Mouse (Mus musculus) lung, embryonic 16.5 days (tissue): ENCODE results near the gene Gm34302. TPM values are rescaled to one million over a fixed set of nuclear protein-coding genes. Genes with fewer than 3 reads are reported as not detected.
"Not testable (repeated sequence)": the region's sequence is repeated elsewhere in the genome, so short reads cannot be mapped to it uniquely, and the experiment has no call there.

ENCODE experiments used
- ATAC-seq: fragments of 200-750 bp; cut with Nextera tagmentation; 2 replicates; pipeline ENCODE4 v1.8.0; 2017; ENCODE audit warnings: low read depth, mild to moderate bottlenecking, moderate library complexity
- H3K27ac ChIP-seq: fragments of 300-500 bp; sonication (generic); 2 replicates; pipeline ENCODE4 v1.5.1; 2014; ENCODE audit warnings: mild to moderate bottlenecking, control low read depth, low read length
- H3K27me3 ChIP-seq: fragments of 300-500 bp; sonication (generic); 2 replicates; pipeline ENCODE4 v1.6.1; 2014; ENCODE audit warnings: low read depth, low read length, mixed read lengths; ENCODE audit not compliant: control insufficient read depth, insufficient read depth
- H3K36me3 ChIP-seq: fragments of 300-500 bp; sonication (generic); 2 replicates; pipeline ENCODE4 v1.6.1; 2014; ENCODE audit warnings: low read length; ENCODE audit not compliant: control insufficient read depth, insufficient read depth
- H3K4me1 ChIP-seq: fragments of 300-500 bp; sonication (generic); replicated peaks from 2 replicates; pipeline ENCODE4 v1.6.1; 2014; ENCODE audit warnings: low read length, mixed read lengths; ENCODE audit not compliant: control insufficient read depth, insufficient read depth
- H3K4me2 ChIP-seq: fragments of 300-500 bp; sonication (generic); 2 replicates; pipeline ENCODE4 v1.6.1; 2014; ENCODE audit warnings: low read depth, low read length, control low read depth
- H3K4me3 ChIP-seq: fragments of 300-500 bp; sonication (generic); 2 replicates; pipeline ENCODE4 v1.5.1; 2014; ENCODE audit warnings: mild to moderate bottlenecking, low read length, control low read depth
- H3K9ac ChIP-seq: fragments of 300-500 bp; sonication (generic); 2 replicates; pipeline ENCODE4 v1.6.1; 2014; ENCODE audit warnings: low read length, control low read depth
- H3K9me3 ChIP-seq: fragments of 300-500 bp; sonication (generic); 2 replicates; pipeline ENCODE4 v1.6.1; 2016; ENCODE audit warnings: low read length; ENCODE audit not compliant: control insufficient read depth
- WGBS: fragments of 180-500 bp; shearing (Covaris S2); extraction: QIAGEN DNeasy Blood & Tissue Kit; methylation state at CpG from one replicate; pipeline ENCODE4 v1.1.7; 2014; 5-methylcytosine and 5-hydroxymethylcytosine counted together
- polyA plus RNA-seq: library from polyadenylated mRNA; unstranded; fragments of >200 nt; fragmentation: Nextera tagmentation; extraction: Ambion mirVana; gene quantifications from 2 replicates; pipeline ENCODE4 v1.2.1, GENCODE M21; 2015

Gm34302 gene
- polyA plus RNA-seq = not detected in 2 replicates

GRCm38 (mm10) chr3:63483726-63484125 lies at the start of gene Gm34302:
TSS of gene Gm34302 (minus strand) at chr3:63483879.
- H3K27ac ChIP-seq = no peak within 1 kb of the TSS
- H3K4me2 ChIP-seq = no peak within 1 kb of the TSS
- 37% methylated on average over 1 of the region's 1 CpGs for WGBS
- no peaks in the 10 kb centered on the region for H3K4me1 ChIP-seq
- no peaks in the 10 kb centered on the region for H3K9me3 ChIP-seq
- ATAC-seq = no peak
- H3K27me3 ChIP-seq = no peaks in the 10 kb centered on the region
- H3K4me3 ChIP-seq = no peak within 1 kb of the TSS
- no peaks in the 10 kb centered on the region for H3K36me3 ChIP-seq
- no peak within 1 kb of the TSS for H3K9ac ChIP-seq

- Histone ChIP-seq H3K9me3 (no peaks in the 10 kb centered on the region), H3K4me3 (no peak overlapping the region), H3K27me3 (no peaks in the 10 kb centered on the region), H3K27ac (no peak overlapping the region), H3K36me3 (no peaks in the 10 kb centered on the region), H3K4me2 (no peak overlapping the region), H3K9ac (no peak overlapping the region), H3K4me1 (0 out of 2 replicates have a peak, but pooled peaks cover 3% of the 10 kb centered on the region)
- ATAC-seq = no peak
- 33% methylated on average over 1 of the region's 1 CpGs for WGBS
These were observed 48.2 kb upstream of the Gm34302 start for GRCm38 (mm10) chr3:63531847-63532246.

- H3K9ac ChIP-seq = no peak overlapping the region
- no peak overlapping the region for H3K4me2 ChIP-seq
- H3K9me3 ChIP-seq = no peaks in the 10 kb centered on the region
- no peak for ATAC-seq
- H3K4me1 ChIP-seq = no peaks in the 10 kb centered on the region
- no peak overlapping the region for H3K27ac ChIP-seq
- H3K27me3 ChIP-seq = no peaks in the 10 kb centered on the region
- H3K36me3 ChIP-seq = no peaks in the 10 kb centered on the region
- no peak overlapping the region for H3K4me3 ChIP-seq
- WGBS = 89% methylated on average over 1 of the region's 1 CpGs
These were observed 34.0 kb upstream of the Gm34302 start for GRCm38 (mm10) chr3:63517681-63518080.

GRCm38 (mm10) chr3:63516279-63516678 lies 32.6 kb upstream of the Gm34302 start:
- H3K36me3 ChIP-seq, H3K9ac ChIP-seq, H3K9me3 ChIP-seq, H3K4me2 ChIP-seq, H3K27ac ChIP-seq, H3K4me3 ChIP-seq, H3K4me1 ChIP-seq, ATAC-seq, H3K27me3 ChIP-seq: not testable (repeated sequence)
- WGBS = 84% methylated on average over 3 of the region's 3 CpGs

- no peak overlapping the region for H3K9ac ChIP-seq
- H3K4me3 ChIP-seq = no peak overlapping the region
- WGBS = 86% methylated on average over 6 of the region's 6 CpGs
- no peaks in the 10 kb centered on the region for H3K27me3 ChIP-seq
- H3K27ac ChIP-seq = no peak overlapping the region
- H3K9me3 ChIP-seq = no peaks in the 10 kb centered on the region
- no peak overlapping the region for H3K4me2 ChIP-seq
- H3K36me3 ChIP-seq = no peaks in the 10 kb centered on the region
- ATAC-seq = no peak
- H3K4me1 ChIP-seq = no peaks in the 10 kb centered on the region
These were observed 27.6 kb upstream of the Gm34302 start for GRCm38 (mm10) chr3:63511316-63511715.

- 87% methylated on average over 2 of the region's 2 CpGs for WGBS
- Histone ChIP-seq H3K9me3 (no peaks in the 10 kb centered on the region), H3K27ac (no peak overlapping the region), H3K36me3 (no peaks in the 10 kb centered on the region), H3K4me1 (no peaks in the 10 kb centered on the region), H3K27me3 (no peaks in the 10 kb centered on the region), H3K9ac (no peak overlapping the region), H3K4me2 (no peak overlapping the region), H3K4me3 (no peak overlapping the region)
- ATAC-seq = no peak
These were observed 25.8 kb upstream of the Gm34302 start for GRCm38 (mm10) chr3:63509484-63509883.

- WGBS = 80% methylated on average over 5 of the region's 5 CpGs
- no peak overlapping the region for H3K27ac ChIP-seq
- no peak for ATAC-seq
- H3K36me3 ChIP-seq = no peaks in the 10 kb centered on the region
- no peaks in the 10 kb centered on the region for H3K27me3 ChIP-seq
- no peaks in the 10 kb centered on the region for H3K9me3 ChIP-seq
- H3K4me1 ChIP-seq = no peaks in the 10 kb centered on the region
- H3K4me3 ChIP-seq = no peak overlapping the region
- H3K9ac ChIP-seq = no peak overlapping the region
- no peak overlapping the region for H3K4me2 ChIP-seq
These were observed 25.2 kb upstream of the Gm34302 start for GRCm38 (mm10) chr3:63508924-63509323.

GRCm38 (mm10) chr3:63504433-63504832 lies 20.8 kb upstream of the Gm34302 start:
- no peak overlapping the region for H3K27ac ChIP-seq
- no peak overlapping the region for H3K4me3 ChIP-seq
- no peak for ATAC-seq
- no peaks in the 10 kb centered on the region for H3K9me3 ChIP-seq
- H3K27me3 ChIP-seq = no peaks in the 10 kb centered on the region
- H3K9ac ChIP-seq = no peak overlapping the region
- H3K4me1 ChIP-seq = no peaks in the 10 kb centered on the region
- no peaks in the 10 kb centered on the region for H3K36me3 ChIP-seq
- WGBS = 70% methylated on average over 5 of the region's 5 CpGs
- H3K4me2 ChIP-seq = no peak overlapping the region

GRCm38 (mm10) chr3:63494625-63495382 lies 11.1 kb upstream of the Gm34302 start:
- no peak for ATAC-seq
- WGBS = 58% methylated on average over 5 of the region's 5 CpGs
- no peaks in the 10 kb centered on the region for H3K9me3 ChIP-seq
- no peak overlapping the region for H3K4me3 ChIP-seq
- no peaks in the 10 kb centered on the region for H3K4me1 ChIP-seq
- H3K27me3 ChIP-seq = no peaks in the 10 kb centered on the region
- no peak overlapping the region for H3K4me2 ChIP-seq
- H3K9ac ChIP-seq = no peak overlapping the region
- H3K27ac ChIP-seq = no peak overlapping the region
- H3K36me3 ChIP-seq = no peaks in the 10 kb centered on the region
